Mouse (Mus musculus) forebrain, embryonic 14.5 days (tissue): ENCODE results near the gene Arhgap11a. TPM values are rescaled to one million over a fixed set of nuclear protein-coding genes. Genes with fewer than 3 reads are reported as not detected.

Source experiments
- ATAC-seq: fragments of 200-750 bp; cut with Nextera tagmentation; 2 replicates; pipeline ENCODE4 v1.8.0; 2017; ENCODE audit warnings: mild to moderate bottlenecking, moderate library complexity
- DNase-seq: peaks from one replicate; pipeline ENCODE4 v3.0.0-alpha.2; 2015; ENCODE audit warnings: low spot score
- H3K27ac ChIP-seq: fragments of 300-500 bp; sonication (generic); 2 replicates; pipeline ENCODE4 v1.5.1; 2014; ENCODE audit warnings: low read depth, mild to moderate bottlenecking, control low read depth, low read length, moderate library complexity
- H3K27me3 ChIP-seq: fragments of 300-500 bp; sonication (generic); replicated peaks from 2 replicates; pipeline ENCODE4 v1.6.1; 2014; ENCODE audit warnings: low read length, control low read depth, mixed read lengths; ENCODE audit not compliant: control insufficient read depth, insufficient read depth
- H3K36me3 ChIP-seq: fragments of 300-500 bp; sonication (generic); 2 replicates; pipeline ENCODE4 v1.6.1; 2014; ENCODE audit warnings: low read length, control low read depth; ENCODE audit not compliant: control insufficient read depth, insufficient read depth
- H3K4me1 ChIP-seq: fragments of 300-500 bp; sonication (generic); 2 replicates; pipeline ENCODE4 v1.6.1; 2014; ENCODE audit warnings: antibody characterized with exemption, low read length, control low read depth; ENCODE audit not compliant: control insufficient read depth, insufficient read depth
- H3K4me2 ChIP-seq: fragments of 300-500 bp; sonication (generic); 2 replicates; pipeline ENCODE4 v1.6.1; 2014; ENCODE audit warnings: mild to moderate bottlenecking, control low read depth, low read length
- H3K4me3 ChIP-seq: fragments of 300-500 bp; sonication (generic); 2 replicates; pipeline ENCODE4 v1.5.1; 2014; ENCODE audit warnings: low read depth, low read length, control low read depth
- H3K9ac ChIP-seq: fragments of 300-500 bp; sonication (generic); 2 replicates; pipeline ENCODE4 v1.6.1; 2014; ENCODE audit warnings: mild to moderate bottlenecking, low read length, control low read depth, moderate library complexity
- H3K9me3 ChIP-seq: fragments of 300-500 bp; sonication (generic); replicated peaks from 2 replicates; pipeline ENCODE4 v1.6.1; 2016; ENCODE audit warnings: low read length, control low read depth, mixed read lengths; ENCODE audit not compliant: control insufficient read depth
- WGBS: fragments of 180-500 bp; shearing (Covaris S2); extraction: QIAGEN DNeasy Blood & Tissue Kit; methylation state at CpG from one replicate; pipeline ENCODE4 v1.1.7; 2014; 5-methylcytosine and 5-hydroxymethylcytosine counted together
- polyA plus RNA-seq: library from polyadenylated mRNA; unstranded; fragments of >200 nt; fragmentation: Nextera tagmentation; extraction: Ambion mirVana; gene quantifications from 2 replicates; pipeline ENCODE4 v1.2.1, GENCODE M21; 2014

Gene Arhgap11a
- polyA plus RNA-seq, 1 experiment from 2014 or later, result 5.9 TPM

- Histone ChIP-seq H3K9ac (no peak overlapping the region), H3K9me3 (no peaks in the 10 kb centered on the region), H3K27me3 (no peaks in the 10 kb centered on the region), H3K4me1 (no peaks in the 10 kb centered on the region), H3K4me3 (no peak overlapping the region), H3K27ac (no peak overlapping the region), H3K36me3 (no peaks in the 10 kb centered on the region), H3K4me2 (no peak overlapping the region)
- DNase-seq (no peak), ATAC-seq (no peak)
- whole genome bisulfite sequencing, result 82% methylated on average over 5 of the region's 5 CpGs
These were observed 47.6 kb downstream of the Arhgap11a start for GRCm38 (mm10) chr2:113800846-113801245.

DNA sequence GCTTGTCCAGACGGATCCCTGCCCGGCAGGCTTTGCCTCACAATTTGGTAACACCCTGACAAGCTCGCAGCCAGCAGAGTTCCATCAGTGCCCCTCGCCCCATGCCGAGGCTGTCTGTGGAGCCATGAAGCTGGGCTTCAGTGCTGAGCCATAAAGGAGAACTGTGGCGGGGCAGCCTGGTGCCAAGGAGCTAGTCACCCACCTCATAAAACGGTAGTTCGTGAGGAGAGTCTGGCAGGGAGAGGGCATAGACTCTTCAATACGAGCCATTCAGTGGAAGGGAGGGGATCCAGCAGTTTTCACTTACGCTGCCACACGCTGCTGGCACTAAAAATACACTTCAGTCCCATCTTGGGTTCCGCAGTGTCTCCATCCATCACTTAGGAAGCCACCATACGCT is 49.9 kb downstream of the Arhgap11a start:
- H3K4me1 ChIP-seq, result no peaks in the 10 kb centered on the region
- no peaks in the 10 kb centered on the region for H3K36me3 ChIP-seq
- no peak overlapping the region for H3K4me2 ChIP-seq
- no peak overlapping the region for H3K4me3 ChIP-seq
- H3K9me3 ChIP-seq, result no peaks in the 10 kb centered on the region
- DNase-seq, result no peak
- H3K9ac ChIP-seq, result no peak overlapping the region
- 89% methylated on average over 13 of the region's 13 CpGs for WGBS
- H3K27me3 ChIP-seq, result no peaks in the 10 kb centered on the region
- H3K27ac ChIP-seq, result no peak overlapping the region
- ATAC-seq, result no peak

DNA sequence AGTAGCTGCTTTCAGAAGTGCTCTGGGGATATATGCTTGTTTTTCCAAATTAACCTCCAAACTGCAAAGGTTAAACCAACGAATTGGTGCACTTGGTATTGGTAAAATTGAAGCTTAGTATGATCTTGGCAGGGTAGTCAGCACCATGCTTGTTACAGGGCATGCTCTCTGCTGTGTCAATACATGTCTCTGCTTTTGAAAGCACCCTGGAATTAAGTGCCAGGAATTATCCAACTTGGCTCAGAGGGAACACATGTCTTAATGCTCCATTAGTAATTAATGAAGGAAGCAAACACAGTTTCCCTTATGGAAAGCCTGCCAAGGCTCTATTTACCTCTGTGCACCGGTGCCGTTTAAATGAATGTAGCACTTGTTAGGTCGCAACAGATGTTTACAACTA is 53.3 kb downstream of the Arhgap11a start:
- H3K27me3 ChIP-seq, result no peaks in the 10 kb centered on the region
- 28% methylated on average over 4 of the region's 4 CpGs for WGBS
- H3K4me2 ChIP-seq, result no peak overlapping the region
- H3K36me3 ChIP-seq, result peaks cover 10% of the 10 kb centered on the region; the same call in 1 of the 2 replicates
- no peak overlapping the region for H3K27ac ChIP-seq
- peak; percentile 28 for DNase-seq
- no peak overlapping the region for H3K4me3 ChIP-seq
- ATAC-seq, result no peak
- no peak overlapping the region for H3K9ac ChIP-seq
- no peaks in the 10 kb centered on the region for H3K4me1 ChIP-seq
- no peaks in the 10 kb centered on the region for H3K9me3 ChIP-seq

GRCm38 (mm10) chr2:113793521-113793920 is 54.9 kb downstream of the Arhgap11a start:
- DNase-seq (no peak), ATAC-seq (no peak)
- no peak overlapping the region for H3K27ac ChIP-seq
- no peaks in the 10 kb centered on the region for H3K4me1 ChIP-seq
- H3K9me3 ChIP-seq, result no peaks in the 10 kb centered on the region
- WGBS, result 92% methylated on average over 3 of the region's 3 CpGs
- no peaks in the 10 kb centered on the region for H3K27me3 ChIP-seq
- peaks cover 11% of the 10 kb centered on the region; the same call in 1 of the 2 replicates for H3K36me3 ChIP-seq
- H3K4me3 ChIP-seq, result no peak overlapping the region
- H3K9ac ChIP-seq, result no peak overlapping the region
- no peak overlapping the region for H3K4me2 ChIP-seq

DNA sequence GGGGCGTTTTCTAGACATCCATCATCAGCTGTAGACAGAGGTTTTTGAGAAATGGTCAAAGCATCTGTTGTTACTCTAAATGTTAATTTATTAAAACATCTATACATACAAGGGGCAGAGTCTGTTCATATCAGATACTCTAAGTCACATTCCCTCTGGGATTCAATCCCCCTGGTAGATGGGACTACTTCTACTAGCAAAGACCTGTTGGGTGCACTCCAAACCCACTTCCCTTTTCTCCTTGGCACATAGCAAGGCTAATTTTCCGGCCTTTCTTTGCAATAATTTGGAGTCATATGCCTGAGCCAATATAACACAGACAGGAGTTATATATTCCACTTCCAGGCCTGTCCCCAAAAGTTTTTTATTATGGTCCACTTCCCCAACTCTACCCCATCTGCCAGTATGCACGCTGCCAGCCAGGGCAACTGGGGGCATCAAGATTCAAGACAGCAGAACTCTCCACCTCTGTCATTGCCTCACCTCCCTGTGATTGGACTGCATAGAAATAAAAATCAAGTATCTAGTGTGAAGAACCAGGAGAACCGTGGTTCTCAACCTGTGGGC is 59.6 kb downstream of the Arhgap11a start:
- no peak for ATAC-seq
- Histone ChIP-seq H3K27ac (no peak overlapping the region), H3K9ac (no peak overlapping the region), H3K4me2 (no peak overlapping the region), H3K4me3 (no peak overlapping the region), H3K9me3 (no peaks in the 10 kb centered on the region), H3K27me3 (no peaks in the 10 kb centered on the region), H3K4me1 (no peaks in the 10 kb centered on the region), H3K36me3 (peaks cover 27% of the 10 kb centered on the region)
- no peak for DNase-seq
- WGBS, result 87% methylated on average over 4 of the region's 4 CpGs

- H3K9me3 ChIP-seq, result no peaks in the 10 kb centered on the region
- H3K4me1 ChIP-seq, result no peaks in the 10 kb centered on the region
- H3K4me3 ChIP-seq, result no peak overlapping the region
- WGBS, result 84% methylated on average over 4 of the region's 4 CpGs
- no peak overlapping the region for H3K27ac ChIP-seq
- DNase-seq, result peak; percentile 11
- H3K4me2 ChIP-seq, result no peak overlapping the region
- no peak overlapping the region for H3K9ac ChIP-seq
- peaks cover 27% of the 10 kb centered on the region for H3K36me3 ChIP-seq
- ATAC-seq, result no peak
- H3K27me3 ChIP-seq, result no peaks in the 10 kb centered on the region
These were observed 60.6 kb downstream of the Arhgap11a start for GRCm38 (mm10) chr2:113787882-113788281.

DNA sequence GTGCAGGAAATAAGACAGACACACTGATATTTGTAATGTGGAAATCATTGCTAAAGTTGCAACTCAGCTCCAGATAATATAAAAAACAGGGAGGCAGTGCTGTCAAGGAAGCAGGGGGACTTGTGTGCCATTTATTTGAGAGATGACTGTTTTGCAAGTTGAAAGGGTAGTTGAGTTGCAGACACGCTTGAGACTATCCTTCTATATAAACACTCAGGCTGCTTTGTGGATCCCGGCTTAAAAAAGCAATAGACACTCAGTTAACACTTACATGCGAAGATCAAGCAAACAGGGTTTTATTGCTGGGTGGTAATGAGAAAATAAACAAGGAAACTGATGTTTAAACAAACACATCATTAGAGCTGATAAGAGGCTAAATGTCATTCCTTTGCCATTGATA is 63.6 kb downstream of the Arhgap11a start:
- Histone ChIP-seq H3K9me3 (no peaks in the 10 kb centered on the region), H3K4me2 (no peak overlapping the region), H3K4me3 (no peak overlapping the region), H3K27ac (no peak overlapping the region), H3K27me3 (no peaks in the 10 kb centered on the region), H3K9ac (no peak overlapping the region), H3K36me3 (peaks cover 17% of the 10 kb centered on the region), H3K4me1 (no peaks in the 10 kb centered on the region)
- DNase-seq (no peak), ATAC-seq (no peak)
- 93% methylated on average over 3 of the region's 3 CpGs for WGBS

GRCm38 (mm10) chr2:113781521-113781920 is 66.9 kb downstream of the Arhgap11a start:
- Histone ChIP-seq H3K27ac (no peak overlapping the region), H3K4me3 (no peak overlapping the region), H3K36me3 (peaks cover 9% of the 10 kb centered on the region), H3K4me1 (no peaks in the 10 kb centered on the region), H3K9ac (no peak overlapping the region), H3K4me2 (no peak overlapping the region), H3K9me3 (no peaks in the 10 kb centered on the region), H3K27me3 (no peaks in the 10 kb centered on the region)
- WGBS, result 88% methylated on average over 4 of the region's 4 CpGs
- DNase-seq, result no peak
- ATAC-seq, result no peak
